Mouse (Mus musculus): Measurements from ENCODE around the gene Nrp2. TPM values are rescaled to one million over a fixed set of nuclear protein-coding genes. Genes with fewer than 3 reads are reported as not detected.
A peak's percentile ranks its signal among the peaks of the same experiment; 100 is the strongest.

The Nrp2 gene
- total RNA-seq, 2 experiments from 2014 or later, result 2.1 to 2.4 TPM

DNA sequence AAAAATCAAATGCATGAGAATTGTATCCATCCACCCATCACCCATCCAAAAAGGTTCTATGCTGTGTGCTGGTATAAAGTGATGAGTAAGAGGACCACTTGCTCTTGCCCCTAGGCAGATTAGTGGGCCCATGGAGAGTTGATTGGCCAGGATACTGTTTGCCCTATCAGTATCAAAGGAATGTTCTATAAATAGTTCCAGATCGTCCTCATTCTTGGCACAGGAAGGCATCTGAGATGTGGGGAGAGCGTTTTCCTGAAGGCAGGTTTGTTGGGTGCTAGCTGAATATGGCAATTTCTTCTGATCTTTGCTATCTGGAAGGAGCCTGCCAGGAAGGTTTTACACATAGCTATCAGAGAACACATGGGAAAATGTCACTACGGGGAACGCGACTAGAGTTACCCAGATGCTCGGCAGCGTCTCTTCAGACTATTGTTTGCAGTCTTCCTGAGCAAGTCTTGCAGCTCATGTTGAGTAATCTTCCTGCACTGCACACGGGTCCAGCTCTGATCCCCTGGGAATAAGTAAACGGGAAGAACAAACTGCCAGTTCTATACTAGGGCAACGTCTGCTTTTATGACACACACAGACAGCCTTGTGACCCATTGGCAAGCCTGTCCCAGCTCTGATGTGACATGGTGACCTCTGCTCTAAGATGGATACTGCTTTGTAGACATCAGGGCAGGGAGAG lies 44.5 kb downstream of the Nrp2 start:
- no peak for ATAC-seq (replicated peaks; ENCODE audit: poor library complexity, severe bottlenecking)

DNA sequence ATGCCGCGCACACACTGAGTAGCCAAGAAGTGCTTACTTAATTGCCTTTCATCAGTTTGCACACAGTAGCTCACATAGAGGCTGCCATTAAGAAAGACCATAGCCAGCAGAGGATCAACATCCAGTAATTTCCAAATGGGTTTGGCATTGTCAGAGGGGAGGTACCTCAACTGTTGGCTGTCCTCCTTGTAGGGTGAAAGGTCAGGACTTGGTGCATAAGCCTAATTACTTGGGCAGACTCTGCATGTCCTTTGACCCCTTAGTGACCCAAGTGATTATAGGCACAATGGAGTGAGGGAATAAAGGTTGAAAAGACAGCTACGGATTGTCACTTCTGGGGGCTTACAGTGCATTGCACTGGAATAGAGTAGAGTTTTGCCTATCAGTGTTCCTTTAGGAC lies 45.3 kb downstream of the Nrp2 start:
- no peak for ATAC-seq (replicated peaks; ENCODE audit: poor library complexity, severe bottlenecking)

DNA sequence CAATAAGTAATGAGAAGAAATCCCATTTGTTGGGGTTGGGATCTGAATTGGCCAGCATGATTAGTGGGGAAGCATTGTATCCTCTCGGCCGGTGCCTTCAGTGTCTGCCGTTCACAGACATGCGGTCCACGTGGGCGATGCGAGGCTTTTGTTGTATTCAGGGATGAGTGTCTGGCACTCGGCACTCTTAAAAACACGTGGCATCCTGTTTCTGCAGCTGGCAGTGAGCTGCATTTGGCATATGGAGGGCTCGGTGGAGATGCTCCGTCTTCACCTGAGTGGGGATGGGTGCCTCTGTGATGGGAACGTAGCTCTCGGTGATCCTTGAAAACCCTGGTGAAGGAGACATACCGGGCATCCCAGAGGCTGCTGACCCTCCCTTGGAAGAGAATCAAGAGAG lies 46.6 kb downstream of the Nrp2 start:
- ATAC-seq (replicated peaks; ENCODE audit: poor library complexity, severe bottlenecking), result no peak

- peak; percentile 63 for ATAC-seq (replicated peaks; ENCODE audit: poor library complexity, severe bottlenecking)
Observed at GRCm38 (mm10) chr1:62750408-62751008, 47.4 kb downstream of the Nrp2 start.

- peak; percentile 61 for ATAC-seq (replicated peaks; ENCODE audit: poor library complexity, severe bottlenecking)
Observed at GRCm38 (mm10) chr1:62751011-62752006, 48.2 kb downstream of the Nrp2 start.

GRCm38 (mm10) chr1:62752055-62752454 lies 49.0 kb downstream of the Nrp2 start:
- ATAC-seq (replicated peaks; ENCODE audit: poor library complexity, severe bottlenecking), result peak; percentile 19

DNA sequence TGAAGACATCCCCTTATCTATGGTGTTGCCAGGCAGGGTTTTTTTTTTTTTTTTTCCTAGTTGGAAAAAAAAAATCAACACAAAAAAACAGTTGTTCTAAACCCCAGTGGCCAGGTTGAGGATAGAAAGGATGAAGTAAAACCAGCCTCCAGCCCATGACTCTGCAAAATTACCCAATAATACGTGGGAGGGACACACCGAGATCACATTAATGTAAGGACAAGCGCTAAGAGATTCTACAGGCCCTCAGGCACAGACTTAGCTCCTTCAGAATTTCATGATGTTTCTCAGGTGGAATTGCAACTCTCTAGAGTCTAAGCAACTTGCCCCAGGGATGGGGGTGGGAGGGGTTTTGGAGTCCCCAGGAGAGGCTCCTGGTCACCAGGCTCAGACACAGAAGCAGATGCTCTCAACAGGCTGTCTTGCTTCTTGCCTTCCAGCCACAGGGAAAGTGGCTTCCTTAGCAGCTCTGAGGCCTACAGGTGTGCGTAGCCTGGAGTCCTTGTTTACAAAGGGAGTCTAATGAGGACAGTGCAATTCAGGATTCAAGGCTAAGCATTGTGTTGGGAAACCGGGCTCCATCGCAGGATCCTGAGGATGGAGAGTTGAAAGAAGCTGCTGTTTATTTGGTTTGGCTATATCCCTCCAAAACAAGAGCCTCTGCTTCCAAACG lies 49.7 kb downstream of the Nrp2 start:
- peak; percentile 51 for ATAC-seq (replicated peaks; ENCODE audit: poor library complexity, severe bottlenecking)

- ATAC-seq (replicated peaks; ENCODE audit: poor library complexity, severe bottlenecking), result no peak
Observed at GRCm38 (mm10) chr1:62754066-62754835, 51.2 kb downstream of the Nrp2 start.

GRCm38 (mm10) chr1:62760086-62760485 lies 57.0 kb downstream of the Nrp2 start:
- ATAC-seq (replicated peaks; ENCODE audit: poor library complexity, severe bottlenecking), result peak; percentile 98

DNA sequence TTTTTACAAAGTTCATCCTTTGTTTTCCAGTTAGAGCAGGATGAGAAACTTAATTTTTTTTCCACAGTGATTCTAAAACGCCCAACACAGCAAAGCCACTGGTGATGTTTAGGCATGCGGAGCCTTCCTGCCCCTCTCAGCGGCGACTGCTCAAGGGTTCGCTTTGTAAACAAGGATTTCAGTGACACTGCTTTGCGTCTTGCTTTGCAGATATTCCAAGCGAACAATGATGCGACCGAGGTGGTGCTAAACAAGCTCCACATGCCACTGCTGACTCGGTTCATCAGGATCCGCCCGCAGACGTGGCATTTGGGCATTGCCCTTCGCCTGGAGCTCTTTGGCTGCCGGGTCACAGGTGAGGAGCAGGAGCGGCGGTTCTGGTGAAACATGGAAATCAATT lies 57.5 kb downstream of the Nrp2 start:
- ATAC-seq (replicated peaks; ENCODE audit: poor library complexity, severe bottlenecking), result no peak

DNA sequence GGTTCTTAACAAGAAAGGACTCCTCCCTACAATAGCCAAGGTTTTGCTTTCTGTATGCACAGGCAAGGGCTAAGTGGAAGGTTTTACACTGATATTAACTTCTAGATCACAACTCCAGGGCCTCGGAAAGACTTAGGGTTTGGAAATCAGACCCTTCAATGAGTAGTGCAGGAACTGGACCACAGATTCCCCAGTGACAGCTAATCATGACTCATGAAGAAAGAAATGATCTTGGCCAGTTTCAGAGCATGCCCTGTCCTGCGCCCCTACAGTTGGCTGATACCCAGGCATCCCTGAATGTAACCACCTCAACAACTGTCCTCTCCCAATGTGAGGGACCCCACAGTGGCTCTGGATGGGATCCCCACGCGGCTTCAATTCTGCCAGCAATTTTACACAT lies 60.7 kb downstream of the Nrp2 start:
- no peak for ATAC-seq (replicated peaks; ENCODE audit: poor library complexity, severe bottlenecking)

GRCm38 (mm10) chr1:62765171-62765570 lies 62.1 kb downstream of the Nrp2 start:
- no peak for ATAC-seq (replicated peaks; ENCODE audit: poor library complexity, severe bottlenecking)

- peak; percentile 82 for ATAC-seq (replicated peaks; ENCODE audit: poor library complexity, severe bottlenecking)
Observed at GRCm38 (mm10) chr1:62766766-62767165, 63.7 kb downstream of the Nrp2 start.

GRCm38 (mm10) chr1:62767611-62768010 lies 64.5 kb downstream of the Nrp2 start:
- ATAC-seq (replicated peaks; ENCODE audit: poor library complexity, severe bottlenecking), result no peak

DNA sequence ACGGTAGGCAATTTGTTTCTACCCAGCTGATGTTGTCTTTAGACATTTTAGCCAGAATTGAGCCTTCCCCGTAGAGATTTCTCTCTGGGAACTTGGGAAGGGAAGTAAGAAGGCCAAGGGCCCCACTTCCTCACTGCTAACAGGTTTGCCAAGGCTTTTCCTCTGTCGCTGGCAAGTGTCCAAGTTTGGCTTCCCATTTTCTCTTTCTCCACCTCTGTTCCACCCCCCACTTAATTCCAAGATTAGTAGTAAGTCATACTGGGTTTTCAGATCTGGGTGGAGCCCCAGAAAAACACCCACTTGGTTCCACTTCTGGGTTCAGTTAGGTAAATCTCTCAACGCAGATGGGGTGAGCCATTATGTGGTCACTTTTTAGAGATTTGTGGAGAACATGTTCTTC lies 67.5 kb downstream of the Nrp2 start:
- peak; percentile 25 for ATAC-seq (replicated peaks; ENCODE audit: poor library complexity, severe bottlenecking)

GRCm38 (mm10) chr1:62772391-62772790 lies 69.3 kb downstream of the Nrp2 start:
- no peak for ATAC-seq (replicated peaks; ENCODE audit: poor library complexity, severe bottlenecking)

DNA sequence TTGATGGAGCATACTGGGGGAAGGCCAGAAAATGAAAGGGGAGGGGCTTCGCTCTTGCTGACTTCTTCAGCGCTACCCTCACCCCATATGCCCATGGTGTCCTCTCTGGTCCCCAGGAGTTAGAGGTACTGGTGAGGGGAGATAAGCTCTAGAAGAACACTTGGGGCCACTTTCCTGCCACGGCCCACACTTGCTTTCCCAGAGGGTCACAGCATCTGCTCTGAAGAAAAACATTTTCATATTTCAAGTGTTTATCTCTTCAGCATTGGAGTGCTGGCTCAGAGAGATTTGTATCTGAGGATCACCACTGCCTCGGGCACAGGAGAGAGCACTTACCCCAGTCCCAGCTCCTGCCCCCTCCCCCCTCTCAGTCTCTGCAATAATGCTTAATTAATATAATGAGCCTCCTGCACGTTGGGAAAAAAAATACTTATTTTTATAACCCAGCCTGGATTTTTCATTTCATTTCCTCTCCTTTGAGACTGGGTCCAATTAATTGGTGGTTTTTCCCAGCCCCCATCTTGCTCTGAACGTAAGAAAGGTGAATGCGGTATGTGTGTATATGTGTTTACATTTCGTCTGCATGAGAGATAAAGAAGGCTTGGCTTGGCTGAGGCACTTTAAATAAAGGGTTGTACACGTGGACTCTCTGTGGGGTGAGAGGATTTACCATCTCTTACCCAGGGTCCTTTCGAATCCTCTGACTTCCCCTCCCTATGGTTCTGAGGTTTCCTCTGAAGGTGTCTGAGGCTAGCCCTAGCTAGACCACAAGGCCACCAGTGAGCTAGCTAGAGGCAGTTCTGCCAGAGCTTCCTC lies 70.2 kb downstream of the Nrp2 start:
- ATAC-seq (replicated peaks; ENCODE audit: poor library complexity, severe bottlenecking), result peak; percentile 59

DNA sequence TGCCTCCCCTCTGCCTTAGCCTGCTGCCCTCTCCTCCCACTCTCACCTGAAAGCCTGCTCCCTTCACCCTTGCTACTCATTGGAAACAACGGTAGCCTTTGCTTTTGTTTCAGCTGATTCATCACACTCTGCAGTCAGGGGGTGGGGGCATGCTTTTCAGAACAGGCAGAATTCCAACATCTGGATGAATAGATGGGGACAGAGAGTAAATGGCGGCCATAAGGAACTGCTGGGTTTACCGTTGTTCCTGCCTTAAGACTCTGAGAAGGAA lies 70.8 kb downstream of the Nrp2 start:
- no peak for ATAC-seq (replicated peaks; ENCODE audit: poor library complexity, severe bottlenecking)

All from granulocyte monocyte progenitor cell, adult 5-6 weeks (primary cell).